Mouse (Mus musculus) cerebellum, adult 2 months (tissue): ENCODE results near the gene Gm42957.

Source experiments
- CTCF ChIP-seq: fragments of 200-500 bp; IDR thresholded peaks from 2 replicates; pipeline ENCODE4 v1.5.1; 2011; ENCODE audit warnings: low read depth, mild to moderate bottlenecking, control low read depth, low read length, moderate library complexity, borderline replicate concordance; ENCODE audit not compliant: insufficient read depth
- POLR2A ChIP-seq: fragments of 200-500 bp; IDR thresholded peaks from 2 replicates; pipeline ENCODE4 v1.6.1; 2011; ENCODE audit warnings: low read length, control low read depth, borderline replicate concordance; ENCODE audit not compliant: insufficient read depth

DNA sequence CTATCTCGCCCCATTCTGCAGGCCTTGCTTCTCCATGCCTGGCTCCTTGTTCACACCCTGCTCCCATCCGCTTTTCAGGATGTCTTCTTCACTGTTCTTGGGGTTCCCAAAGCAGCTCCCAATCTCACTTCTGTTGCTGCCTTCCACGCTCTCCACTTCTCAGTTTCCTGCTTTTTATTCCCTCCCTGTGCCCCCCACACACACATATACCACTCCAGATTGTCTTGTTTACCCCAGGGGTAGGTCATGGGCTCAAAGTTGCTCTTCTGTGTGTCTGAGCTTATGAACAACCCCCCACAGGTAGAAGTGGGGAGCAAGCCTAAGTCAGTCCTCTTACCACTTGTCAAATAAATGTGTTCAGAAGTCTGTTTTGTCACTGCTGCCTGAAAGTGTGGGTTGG, 35.9 kb upstream of the Gm42957 start:
- TF ChIP-seq CTCF (no peak), POLR2A (no peak)
